Mouse (Mus musculus) megakaryocyte, adult 5-6 weeks (primary cell): ENCODE data around the gene Acot7. TPM values are rescaled to one million over a fixed set of nuclear protein-coding genes. Genes with fewer than 3 reads are reported as not detected.
A peak's percentile ranks its signal among the peaks of the same experiment; 100 is the strongest.

Source experiments
- ATAC-seq: 2 replicates; pipeline ENCODE4 v1.8.0; 2016; ENCODE audit warnings: mild to moderate bottlenecking, inconsistent platforms; ENCODE audit not compliant: poor library complexity, severe bottlenecking
- total RNA-seq, 2 experiments: library from RNA; stranded (forward) in 1 of 2; stranded (reverse) in 1 of 2; fragments of 153-499, 151-499 nt in 1 of 2; fragments of 221-1000, 200-1000 nt in 1 of 2; gene quantifications; 2 replicates each; pipeline versions ENCODE4 v1.2.3 to v1.2.4; 2015 to 2017

The Acot7 gene
- total RNA-seq, 2 experiments from 2014 or later: 43.3 TPM

DNA sequence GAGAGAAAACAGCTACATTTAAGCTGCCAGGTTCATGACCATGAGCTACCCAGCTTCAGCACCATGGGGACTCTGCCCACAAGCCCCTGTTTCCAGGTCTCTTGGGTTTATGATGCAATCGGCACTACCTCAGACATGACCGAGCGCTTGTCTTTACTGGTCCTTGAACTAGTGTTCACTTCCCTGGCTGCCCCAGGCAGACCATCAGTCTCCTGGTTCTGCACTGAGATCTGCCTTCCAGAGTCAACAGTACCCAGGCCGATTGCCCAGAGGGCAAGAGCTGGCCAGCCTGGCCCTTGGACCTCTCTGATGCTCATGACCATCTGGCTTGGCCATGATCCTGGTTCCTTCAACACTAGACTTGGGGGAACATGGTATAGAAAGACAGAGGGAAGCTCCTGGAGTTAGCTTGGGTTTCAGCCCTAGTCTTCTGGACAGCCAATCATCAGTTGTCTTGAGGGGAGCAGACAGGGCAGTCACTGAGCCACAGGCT, 54.5 kb downstream of the Acot7 start:
- no peak for ATAC-seq

DNA sequence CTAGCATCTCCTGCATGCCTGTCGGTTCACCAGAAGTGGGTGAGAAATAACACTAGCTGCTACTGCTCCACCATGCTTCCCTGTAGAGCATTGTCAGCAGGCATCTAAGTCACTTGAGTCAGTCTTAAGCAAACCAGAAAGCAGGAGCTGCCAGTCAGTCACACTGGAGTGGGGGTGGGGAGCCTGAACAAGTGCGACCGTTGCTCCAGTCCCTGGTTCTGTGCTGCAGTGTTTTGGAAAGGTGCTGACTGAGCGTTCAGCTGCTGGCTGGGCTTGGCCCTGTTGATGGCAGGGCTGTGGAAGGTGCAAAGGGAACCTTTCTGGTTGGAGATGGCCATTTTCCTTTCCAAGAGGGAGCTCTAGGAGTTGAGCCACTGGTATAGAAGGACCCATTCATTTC, 62.0 kb downstream of the Acot7 start:
- ATAC-seq: no peak

DNA sequence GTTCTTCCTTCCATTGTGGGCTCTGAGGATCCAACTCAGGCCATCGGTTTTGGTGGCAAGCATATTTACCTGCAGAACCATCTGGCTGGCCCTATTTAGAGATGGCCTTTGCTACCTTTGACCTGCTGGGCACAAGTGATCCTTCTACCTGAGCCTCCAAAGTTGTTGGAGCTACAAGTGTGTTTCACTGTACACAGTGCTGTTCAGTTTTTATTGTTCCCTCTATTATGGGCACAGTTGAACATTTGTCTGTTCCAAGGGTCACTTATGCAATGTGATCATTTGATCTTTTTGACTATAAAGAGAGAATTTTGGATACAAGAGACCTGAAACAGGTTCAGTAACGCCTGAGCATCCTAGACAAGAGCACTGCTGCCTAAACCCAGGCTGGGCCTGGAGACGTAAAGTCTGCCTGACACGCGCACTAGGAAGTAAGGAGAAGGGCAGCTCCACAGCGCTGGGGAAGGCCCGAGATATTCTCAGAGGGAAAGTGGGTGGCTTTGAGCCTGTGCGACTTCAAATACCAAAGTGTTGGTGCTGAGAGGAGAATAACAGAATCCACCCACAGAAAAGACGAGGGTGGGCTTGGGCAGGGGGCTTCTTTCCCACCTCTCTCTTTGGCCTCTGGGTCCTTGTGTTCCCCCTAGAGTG, 65.4 kb downstream of the Acot7 start:
- ATAC-seq: no peak

DNA sequence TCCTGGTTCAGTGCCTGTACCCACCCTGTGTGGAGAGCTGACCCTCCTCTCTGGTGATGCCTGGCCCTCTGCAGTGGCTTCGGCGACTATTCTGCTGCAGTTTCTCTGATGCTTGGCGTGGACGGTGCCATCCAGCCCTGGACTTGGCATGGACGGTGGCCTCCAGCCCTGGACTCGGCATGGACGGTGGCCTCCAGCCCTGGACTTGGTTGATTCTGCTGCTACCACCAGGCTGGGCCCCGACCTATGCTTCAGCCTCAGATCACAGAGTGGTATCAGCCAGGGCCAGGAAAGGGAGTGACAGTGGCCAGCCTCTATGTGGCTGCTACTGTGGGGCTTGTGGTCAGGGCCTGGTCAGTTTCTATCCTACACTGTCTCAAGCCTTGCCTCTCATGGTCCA, 66.0 kb downstream of the Acot7 start:
- ATAC-seq: no peak

DNA sequence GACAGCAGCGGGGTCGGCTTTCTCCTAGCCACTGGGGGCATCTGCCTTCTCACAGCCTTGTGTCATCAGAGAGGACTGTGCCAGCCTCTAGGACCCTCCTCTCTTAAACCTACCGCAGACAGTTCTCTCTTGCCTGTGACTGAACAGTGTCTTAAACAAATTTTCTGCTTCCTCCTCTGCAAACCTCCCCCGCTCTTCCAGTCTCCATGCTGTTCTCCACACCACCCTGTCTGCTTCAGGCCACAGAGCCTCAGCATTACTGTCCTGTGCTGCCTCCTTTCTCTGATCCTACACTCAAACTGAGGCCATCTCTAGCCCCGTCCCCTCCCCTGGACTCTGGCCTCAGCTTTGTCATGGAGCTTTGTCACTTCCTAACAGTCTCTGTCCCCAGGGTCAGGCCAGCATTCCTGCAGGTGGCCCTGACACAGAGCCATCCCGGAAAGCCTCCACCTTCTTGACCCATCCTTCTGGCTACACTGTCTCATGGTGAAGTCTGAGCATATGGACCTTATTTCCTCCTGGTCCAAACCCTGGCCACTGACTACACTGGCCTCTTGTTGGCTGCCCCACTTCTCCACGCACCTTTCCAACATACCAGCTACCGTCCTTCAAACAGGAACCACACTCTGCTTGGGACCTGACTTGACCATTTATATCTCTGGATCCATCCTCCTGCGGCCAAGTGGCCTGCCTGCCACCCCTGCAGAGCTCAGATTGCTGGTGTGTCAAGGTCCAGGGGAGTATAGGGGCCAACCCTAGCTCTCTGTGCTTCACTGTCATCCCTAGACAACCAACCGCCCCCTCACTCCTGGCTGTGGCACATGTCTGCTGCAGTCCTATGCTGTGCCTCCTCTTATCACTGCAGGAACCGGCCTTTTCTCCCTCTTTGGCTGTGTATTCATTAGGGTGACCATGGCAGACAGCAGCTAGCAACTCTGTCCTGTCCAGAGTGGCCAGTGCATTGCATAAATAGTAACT, 66.9 kb downstream of the Acot7 start:
- ATAC-seq: no peak

DNA sequence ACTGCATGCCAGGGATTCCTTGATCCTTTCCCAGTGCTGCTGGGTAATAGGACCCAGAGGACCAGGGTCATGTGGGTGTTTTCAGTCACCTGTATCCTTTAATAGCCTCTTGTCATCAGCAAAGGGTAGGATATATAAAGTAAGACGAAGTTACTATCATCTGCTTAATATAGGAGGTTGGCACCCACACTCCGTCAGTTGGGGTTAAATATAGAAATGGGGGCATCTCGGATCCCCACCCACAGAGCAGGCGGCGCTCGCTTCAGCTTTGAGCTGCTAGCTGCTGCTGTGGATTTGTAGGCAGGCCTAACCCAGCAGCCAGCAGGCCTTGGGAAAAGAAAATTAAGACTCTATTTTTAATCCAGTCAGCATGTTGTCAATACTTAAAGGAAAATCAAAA, 68.1 kb downstream of the Acot7 start:
- ATAC-seq: no peak

DNA sequence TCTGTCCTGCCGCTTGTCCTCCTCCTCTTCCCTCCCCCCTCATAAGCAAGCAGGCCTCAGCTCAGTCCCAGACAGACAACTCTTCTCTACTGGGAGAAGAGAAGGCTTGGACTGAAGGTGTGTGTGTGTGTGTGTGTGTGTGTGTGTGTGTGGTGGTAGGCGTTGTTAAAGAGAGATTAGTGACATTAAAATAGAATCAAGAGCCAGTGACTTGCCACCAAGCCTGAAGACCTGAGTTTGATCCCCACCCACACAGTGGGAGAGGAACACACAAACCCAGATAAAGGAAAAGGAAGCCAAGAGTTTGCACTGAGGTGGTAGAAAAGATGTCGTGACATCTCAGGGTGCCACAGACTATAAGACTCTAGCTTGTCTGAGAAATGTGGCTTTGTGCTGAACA, 69.3 kb downstream of the Acot7 start:
- ATAC-seq: no peak

DNA sequence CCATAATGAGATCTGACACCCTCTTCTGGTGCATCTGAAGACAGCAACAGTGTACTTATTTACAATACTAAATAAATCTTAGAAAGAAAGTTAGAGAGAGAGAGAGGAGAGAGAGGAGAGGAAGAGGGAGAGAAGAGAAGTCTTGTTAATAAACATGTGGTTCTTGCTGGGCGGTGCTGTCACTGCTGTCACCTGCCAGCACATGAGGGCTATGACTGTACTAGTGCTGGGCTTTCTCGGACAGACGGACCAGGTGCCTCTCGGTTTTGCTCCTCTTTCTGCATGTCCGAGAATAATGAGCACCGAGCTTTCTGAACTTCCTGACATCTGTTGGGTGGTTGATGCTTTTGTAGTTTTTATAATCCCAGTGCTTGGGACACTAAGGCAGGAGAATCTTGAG, 72.7 kb downstream of the Acot7 start:
- no peak for ATAC-seq

DNA sequence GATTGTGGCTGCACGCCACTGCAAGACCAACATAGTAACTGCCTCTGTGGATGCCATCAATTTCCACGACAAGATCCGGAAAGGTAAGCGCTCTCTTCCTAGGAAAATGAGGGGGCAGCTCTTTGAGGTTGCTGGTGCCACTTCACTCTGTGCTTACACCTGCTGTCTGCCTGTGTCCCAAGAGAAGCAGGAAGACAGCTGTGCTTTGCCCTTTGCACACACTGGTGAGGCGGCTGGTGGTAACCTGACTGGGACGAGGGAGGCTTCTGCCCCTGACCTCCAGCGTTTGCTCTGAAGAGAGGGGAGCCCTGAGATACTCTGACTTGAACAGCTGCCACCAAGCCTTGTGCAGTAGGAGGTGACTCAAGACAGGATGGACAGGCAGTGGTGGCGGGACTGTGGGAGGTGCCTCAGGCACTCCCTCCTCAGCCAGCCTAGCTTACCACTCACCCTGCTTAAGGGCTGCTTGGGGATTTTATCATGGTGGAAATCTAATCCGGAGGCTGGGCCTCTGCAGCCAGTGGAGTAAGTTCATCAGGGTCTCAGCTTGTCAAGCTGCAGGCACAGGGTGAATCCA, 75.3 kb downstream of the Acot7 start:
- no peak for ATAC-seq

DNA sequence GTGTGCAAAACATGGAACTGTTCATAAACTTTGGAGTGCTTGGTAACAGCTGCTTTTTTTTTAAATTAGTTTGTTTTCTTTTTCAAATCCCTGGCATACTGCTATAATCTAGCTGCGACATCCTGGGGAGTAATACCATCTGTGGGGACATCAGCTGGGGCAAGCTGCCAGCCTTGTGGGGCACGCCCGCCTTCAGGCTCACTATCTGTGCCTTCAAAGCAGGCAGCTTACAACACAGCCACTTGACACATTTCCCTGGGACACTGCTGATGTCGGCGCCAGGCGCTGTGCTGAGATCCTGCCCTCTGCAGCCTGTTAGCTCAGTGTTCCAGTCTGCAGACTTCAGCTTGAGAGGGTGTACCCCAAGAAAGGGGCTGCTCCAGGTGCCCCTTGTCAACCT, 79.1 kb downstream of the Acot7 start:
- peak; percentile 50 for ATAC-seq

DNA sequence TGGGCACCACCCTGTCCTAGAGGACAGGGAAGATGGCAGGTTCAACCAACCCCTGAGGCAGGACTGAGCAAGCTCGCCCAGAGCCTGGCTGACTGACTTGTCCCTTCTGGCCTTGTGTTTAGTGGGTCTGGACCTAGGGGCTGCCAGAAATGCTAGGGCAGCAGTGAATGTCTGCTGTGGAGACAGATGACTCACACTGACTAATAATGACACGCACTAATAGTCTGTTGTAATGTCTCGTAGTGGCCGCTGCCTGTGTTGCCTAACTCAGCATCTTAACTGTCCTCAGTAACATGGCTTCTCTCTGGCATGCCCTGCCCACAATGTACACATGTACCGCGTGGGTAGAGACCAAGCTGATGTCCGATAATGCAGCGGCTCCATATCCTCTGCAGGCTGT, 82.5 kb downstream of the Acot7 start:
- peak; percentile 20; the same call in 1 of the 2 replicates for ATAC-seq

DNA sequence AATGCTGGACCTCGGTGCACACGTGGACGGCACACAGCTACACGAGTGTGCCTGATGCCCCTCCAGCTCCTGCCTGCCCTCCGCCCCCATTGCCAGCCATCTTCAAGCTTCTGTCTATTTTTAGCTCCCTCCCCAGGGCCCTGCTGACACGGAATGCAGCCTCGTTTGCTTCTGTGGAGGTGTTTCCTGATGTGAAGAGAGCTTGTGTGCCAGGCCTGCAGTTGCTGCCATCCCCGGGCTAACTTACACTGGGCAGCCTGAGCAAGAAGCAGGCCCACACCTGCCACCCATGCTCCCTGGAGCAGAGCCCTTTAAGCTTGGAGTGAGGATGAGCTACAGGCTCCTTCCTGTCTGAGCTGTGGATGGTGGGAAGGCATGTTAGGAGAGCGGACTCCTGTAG, 84.3 kb downstream of the Acot7 start:
- no peak for ATAC-seq

DNA sequence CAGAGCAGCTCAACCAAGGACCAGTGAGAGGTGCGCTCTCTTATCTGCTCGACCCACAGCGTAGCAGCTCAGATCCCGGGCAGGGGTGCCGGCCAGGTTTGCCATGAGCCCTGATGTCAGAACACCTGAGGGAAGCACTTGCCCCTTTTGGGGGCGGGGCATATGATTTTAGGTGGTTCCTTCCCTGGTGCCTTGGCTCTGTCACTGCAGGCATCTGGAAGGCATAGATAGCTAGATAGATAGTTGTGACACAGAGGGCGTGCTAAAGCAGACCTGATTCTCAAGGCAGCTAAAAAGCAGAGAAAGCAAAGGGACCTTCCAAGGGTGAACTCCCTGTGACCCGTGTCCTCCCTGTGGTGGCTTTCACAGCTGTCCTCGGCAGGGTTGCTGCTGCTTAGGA, 85.2 kb downstream of the Acot7 start:
- ATAC-seq: no peak

DNA sequence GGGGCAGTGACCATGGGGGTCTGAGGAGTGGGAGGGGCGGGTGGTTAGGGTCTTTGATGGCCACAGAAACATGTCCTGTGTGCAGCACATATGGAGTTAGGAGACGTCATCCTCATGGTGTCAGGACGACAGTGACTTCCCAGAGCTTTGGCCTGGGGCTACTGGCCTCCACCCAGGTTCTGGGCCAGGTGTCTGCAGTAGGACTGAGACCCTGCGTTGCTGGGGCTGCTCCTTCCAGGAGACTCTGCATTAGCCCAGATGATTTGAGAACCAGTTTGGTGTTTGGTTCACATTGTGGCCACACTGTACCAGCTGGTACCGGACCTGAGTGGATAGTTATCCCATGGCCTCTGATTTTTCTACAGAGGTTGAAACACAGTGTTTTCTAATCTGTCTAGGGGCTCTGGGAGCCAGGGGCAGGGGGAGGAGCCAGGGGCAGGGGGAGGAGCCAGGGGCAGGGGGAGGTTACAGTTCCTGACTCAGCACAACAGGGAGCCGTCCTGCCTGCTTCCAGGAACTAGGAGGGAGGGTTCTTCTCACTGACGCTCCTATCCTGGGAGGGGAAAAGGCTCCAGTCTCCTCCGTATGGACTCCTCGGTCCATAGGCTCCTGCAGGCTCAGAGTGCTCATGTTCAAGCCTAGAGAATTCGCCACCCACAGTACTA, 85.7 kb downstream of the Acot7 start:
- no peak for ATAC-seq

DNA sequence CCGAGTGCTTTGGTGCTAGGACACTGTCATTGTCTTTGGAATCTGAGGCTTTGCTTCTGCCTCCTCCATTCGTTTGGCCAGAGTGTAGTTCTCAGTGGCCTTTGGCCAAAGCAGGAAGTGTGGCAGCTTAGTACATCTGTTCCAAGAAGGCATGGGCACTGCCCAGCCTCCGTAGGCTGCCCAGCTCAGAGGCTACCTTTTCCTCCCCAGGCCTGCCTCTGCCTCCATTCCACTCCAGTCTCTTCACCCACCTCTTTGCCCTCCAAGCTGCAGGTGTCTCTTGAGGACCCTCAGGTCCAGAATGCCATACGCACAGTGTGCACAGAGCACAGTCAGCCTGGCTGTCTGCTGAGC, 86.2 kb downstream of the Acot7 start:
- ATAC-seq: no peak

DNA sequence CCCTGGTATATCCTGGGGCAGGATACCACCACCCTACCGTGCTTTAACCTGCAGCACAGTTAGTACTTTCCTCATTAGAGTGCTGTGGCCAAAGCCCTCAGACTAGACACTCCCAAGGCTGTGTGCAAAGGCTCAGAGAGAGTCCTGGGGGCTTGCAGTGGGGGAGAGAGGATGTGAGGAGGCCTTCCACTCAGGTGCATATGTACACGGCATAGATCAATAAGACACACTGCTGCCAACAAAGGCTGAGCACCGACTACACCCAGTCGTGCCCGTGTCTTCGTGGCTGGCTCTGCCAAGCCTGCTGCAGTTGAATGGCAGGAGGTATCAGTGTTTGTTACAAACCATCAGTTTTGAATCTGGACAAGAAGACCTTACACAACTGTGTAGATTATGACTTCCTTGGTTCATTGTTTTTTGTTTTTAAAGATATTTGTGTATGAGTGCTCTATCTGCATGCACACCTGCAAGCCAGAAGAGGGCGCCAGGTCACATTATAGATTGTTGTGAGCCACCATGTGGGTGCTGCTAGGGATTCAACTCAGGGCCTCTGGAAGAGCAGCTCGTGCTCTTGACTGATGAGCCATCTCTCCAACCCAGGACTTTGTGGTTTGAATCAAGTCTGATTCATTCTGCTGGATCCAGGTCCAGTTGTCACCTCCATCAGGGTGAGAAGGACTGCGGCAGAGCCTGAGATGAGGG, 87.1 kb downstream of the Acot7 start:
- no peak for ATAC-seq

DNA sequence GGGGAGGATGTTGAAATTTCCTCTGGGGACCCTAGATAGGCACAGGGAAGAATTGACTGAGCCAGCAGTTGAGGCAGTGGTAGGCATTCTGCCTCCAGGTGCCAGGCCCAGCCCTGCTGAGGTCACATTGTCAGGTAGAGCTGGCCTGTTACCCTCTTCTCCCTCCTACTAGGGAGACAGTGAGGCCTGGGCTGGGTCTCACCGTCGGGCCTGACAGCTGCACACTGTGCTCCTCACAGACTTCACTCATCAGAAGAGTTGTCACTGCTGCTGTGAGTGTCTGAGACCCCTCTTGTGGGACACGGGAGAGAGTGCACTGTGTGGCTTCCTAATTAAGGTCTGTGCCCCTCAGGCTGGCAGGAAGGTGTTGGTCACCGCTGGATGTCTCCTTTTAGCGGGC, 87.9 kb downstream of the Acot7 start:
- ATAC-seq: no peak

DNA sequence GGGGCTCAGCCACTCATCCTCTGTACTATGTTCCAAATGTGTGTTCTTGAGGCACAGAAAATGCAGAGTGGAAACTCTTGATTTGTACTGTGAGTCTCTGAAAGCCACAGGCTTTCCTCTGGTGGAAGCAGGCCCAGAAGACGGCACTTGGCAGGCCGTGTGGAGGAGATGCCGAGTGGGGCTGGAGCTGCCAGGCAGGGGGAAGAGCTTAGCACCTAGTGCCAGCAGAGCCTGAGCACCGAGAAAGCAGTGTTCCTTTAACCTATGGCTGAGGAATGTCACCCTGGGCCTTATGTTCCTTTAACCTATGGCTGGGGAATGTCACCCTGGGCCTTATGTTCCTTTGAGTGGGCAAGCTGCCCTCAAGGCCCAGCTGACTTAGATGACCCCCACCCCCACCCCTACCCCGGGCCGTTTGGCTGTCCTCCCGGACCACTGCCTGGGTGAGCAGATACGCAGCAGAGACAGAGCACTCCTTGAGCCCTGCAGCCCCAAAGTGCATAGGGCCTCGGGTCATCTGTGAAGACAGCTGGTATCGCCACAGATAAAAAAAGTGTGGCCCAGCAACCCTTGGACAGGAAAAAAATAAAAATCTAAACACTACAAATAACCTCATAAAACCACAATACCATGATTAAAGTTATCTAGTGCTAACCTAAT, 88.4 kb downstream of the Acot7 start:
- no peak for ATAC-seq

DNA sequence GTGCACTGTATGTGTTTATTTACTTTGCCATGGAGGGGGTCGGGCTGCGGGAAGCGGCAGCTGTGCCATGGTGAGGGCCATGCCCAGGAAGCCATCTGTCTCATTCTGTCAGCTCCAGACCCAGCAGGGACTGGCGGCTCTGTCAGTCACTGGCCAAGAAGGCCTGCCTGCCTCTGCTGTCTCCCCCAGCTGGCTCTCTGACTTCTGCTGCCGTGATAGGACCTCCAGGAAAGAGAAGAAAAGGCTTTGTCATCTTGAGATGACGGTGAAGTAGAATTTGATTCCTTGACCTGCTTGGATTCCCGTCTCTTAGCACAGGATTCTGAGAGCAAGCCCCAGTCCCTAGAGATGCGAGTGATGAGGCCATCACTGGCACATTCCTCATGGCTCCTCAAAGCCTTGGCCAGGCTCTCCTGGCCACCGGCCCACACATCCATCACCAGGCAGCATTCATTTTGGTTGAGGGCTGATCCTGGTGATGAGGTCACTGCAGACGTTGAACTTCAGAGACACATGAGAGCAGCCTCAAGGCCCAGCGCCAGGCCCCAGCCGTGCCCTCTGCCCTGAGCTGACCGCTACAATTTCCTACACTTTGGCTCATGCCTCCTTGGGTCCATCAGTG, 89.9 kb downstream of the Acot7 start:
- no peak for ATAC-seq

DNA sequence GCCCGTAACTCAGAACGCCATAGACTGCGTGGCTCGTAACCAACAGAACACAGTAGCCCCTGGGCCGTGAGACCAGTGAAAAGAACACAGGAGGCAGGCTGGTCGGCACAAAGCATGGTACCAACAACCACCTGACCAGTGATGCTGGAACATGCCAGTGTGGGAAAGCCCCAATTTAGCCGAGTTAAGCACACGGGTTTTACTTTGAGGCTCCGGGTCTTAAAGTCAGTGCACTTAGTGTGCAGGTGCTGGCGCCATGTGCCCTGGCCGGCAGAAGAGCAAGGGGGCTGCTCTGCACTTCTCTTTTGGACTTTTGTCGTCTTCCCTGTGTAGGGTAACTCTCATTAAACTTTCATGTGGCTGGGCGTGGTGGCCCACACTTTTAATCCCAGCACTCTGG, 92.0 kb downstream of the Acot7 start:
- no peak for ATAC-seq
